Mouse (Mus musculus) embryo, embryonic 11 days (tissue): ENCODE data around the gene Eif2b5.
A peak's percentile ranks its signal among the peaks of the same experiment; 100 is the strongest.
"Not testable (repeated sequence)": the region's sequence is repeated elsewhere in the genome, so short reads cannot be mapped to it uniquely, and the experiment has no call there.

Source experiments
- DNase-seq: peaks from one replicate; pipeline ENCODE4 v3.0.0-alpha.2; 2015

Eif2b5 gene

GRCm38 (mm10) chr16:20498677-20499475, at the start of gene Eif2b5:
Gene Eif2b5 (plus strand): TSS chr16:20498817.
- peak; percentile 93 for DNase-seq

GRCm38 (mm10) chr16:20451774-20452173, 46.8 kb upstream of the Eif2b5 start:
- no peak for DNase-seq

GRCm38 (mm10) chr16:20454155-20454654, 44.4 kb upstream of the Eif2b5 start:
- DNase-seq: no peak

GRCm38 (mm10) chr16:20456106-20456505, 42.5 kb upstream of the Eif2b5 start:
- no peak for DNase-seq

- not testable (repeated sequence) for DNase-seq
Observed at GRCm38 (mm10) chr16:20458736-20459135, 39.9 kb upstream of the Eif2b5 start.

- DNase-seq: no peak
Observed at GRCm38 (mm10) chr16:20464725-20465124, 33.9 kb upstream of the Eif2b5 start.

GRCm38 (mm10) chr16:20470981-20471380, 27.6 kb upstream of the Eif2b5 start:
- DNase-seq: no peak

- no peak for DNase-seq
Observed at GRCm38 (mm10) chr16:20471686-20472085, 26.9 kb upstream of the Eif2b5 start.

- DNase-seq: no peak
Observed at GRCm38 (mm10) chr16:20473748-20474147, 24.9 kb upstream of the Eif2b5 start.

- DNase-seq: no peak
Observed at GRCm38 (mm10) chr16:20474211-20474610, 24.4 kb upstream of the Eif2b5 start.

GRCm38 (mm10) chr16:20474786-20475185, 23.8 kb upstream of the Eif2b5 start:
- no peak for DNase-seq

GRCm38 (mm10) chr16:20475335-20475734, 23.3 kb upstream of the Eif2b5 start:
- DNase-seq: no peak

- DNase-seq: no peak
Observed at GRCm38 (mm10) chr16:20476857-20477256, 21.8 kb upstream of the Eif2b5 start.

GRCm38 (mm10) chr16:20477270-20477669, 21.3 kb upstream of the Eif2b5 start:
- DNase-seq: no peak

- DNase-seq: no peak
Observed at GRCm38 (mm10) chr16:20478504-20478903, 20.1 kb upstream of the Eif2b5 start.

- not testable (repeated sequence) for DNase-seq
Observed at GRCm38 (mm10) chr16:20479026-20479760, 19.4 kb upstream of the Eif2b5 start.

GRCm38 (mm10) chr16:20480115-20480514, 18.5 kb upstream of the Eif2b5 start:
- DNase-seq: peak; percentile 55

- no peak for DNase-seq
Observed at GRCm38 (mm10) chr16:20481746-20482145, 16.9 kb upstream of the Eif2b5 start.

- not testable (repeated sequence) for DNase-seq
Observed at GRCm38 (mm10) chr16:20483716-20484115, 14.9 kb upstream of the Eif2b5 start.

- no peak for DNase-seq
Observed at GRCm38 (mm10) chr16:20485061-20485460, 13.6 kb upstream of the Eif2b5 start.

- DNase-seq: no peak
Observed at GRCm38 (mm10) chr16:20486048-20486447, 12.6 kb upstream of the Eif2b5 start.

GRCm38 (mm10) chr16:20488151-20488550, 10.5 kb upstream of the Eif2b5 start:
- DNase-seq: no peak

GRCm38 (mm10) chr16:20488751-20489150, 9.9 kb upstream of the Eif2b5 start:
- DNase-seq: not testable (repeated sequence)

GRCm38 (mm10) chr16:20489233-20489632, 9.4 kb upstream of the Eif2b5 start:
- no peak for DNase-seq
